Mouse (Mus musculus): ENCODE measurements around the gene Prickle1. TPM values are rescaled to one million over a fixed set of nuclear protein-coding genes. Genes with fewer than 3 reads are reported as not detected.

The Prickle1 gene
- total RNA-seq, 1 experiment from 2014 or later = 22.2 TPM

DNA sequence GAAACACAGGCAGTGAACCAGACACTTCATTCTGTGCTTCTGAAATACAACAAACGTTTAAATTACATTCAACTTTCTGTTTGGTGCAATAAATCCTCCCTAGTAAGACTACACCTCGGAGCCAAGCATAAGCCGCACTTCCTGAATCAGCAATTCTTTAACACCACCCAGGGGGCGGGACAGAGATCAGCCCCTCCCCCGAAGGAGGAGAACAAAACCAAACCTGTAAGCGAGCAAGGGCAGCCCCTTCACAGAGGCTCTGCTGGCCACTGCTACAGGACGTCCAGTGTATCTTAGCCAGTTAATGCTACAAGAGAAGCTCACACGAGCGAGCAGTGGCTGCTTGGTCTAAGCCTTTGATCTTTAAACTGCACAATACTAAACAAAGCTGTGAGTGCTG is 43.5 kb downstream of the Prickle1 start:
- DNase-seq = peak; percentile 87

DNA sequence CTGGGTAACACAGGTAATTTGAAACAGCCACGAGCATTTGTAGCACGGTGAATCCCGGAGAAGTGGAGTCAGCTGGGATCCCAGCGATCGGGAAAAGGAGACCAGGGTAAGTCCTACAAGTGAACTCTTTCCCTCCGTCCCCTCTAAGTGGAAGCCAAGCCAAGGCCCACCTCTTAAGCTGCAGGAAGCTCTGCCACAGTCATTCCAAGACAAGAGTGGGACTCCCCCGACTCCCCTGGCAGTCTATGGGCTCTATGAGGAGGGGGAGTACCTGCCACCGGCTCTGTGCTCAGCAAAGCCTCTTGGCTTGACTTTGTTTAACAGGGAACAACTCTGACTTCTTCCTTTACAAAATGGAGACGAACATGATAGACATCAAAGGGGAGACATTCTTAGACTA is 47.4 kb downstream of the Prickle1 start:
- no peak for DNase-seq

DNA sequence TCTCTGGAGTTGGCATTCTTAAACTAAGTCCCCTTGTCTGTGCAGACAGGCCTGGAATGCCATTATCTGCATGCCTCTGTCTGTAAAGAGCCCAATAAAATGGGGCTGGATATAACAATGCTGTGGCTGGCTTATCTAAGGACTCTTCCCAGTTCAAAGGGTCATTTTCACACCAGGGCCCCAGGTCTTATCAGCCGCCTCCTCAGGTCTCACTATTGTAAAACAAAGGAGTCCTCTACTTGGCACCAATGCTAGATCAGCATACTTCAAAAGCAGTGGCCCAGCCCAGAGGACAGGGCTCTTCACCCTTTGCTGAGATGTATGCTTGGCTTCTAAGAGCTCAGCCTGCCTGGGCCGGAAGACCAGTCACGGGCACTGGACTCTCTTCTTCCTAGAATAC is 56.3 kb downstream of the Prickle1 start:
- DNase-seq = no peak

DNA sequence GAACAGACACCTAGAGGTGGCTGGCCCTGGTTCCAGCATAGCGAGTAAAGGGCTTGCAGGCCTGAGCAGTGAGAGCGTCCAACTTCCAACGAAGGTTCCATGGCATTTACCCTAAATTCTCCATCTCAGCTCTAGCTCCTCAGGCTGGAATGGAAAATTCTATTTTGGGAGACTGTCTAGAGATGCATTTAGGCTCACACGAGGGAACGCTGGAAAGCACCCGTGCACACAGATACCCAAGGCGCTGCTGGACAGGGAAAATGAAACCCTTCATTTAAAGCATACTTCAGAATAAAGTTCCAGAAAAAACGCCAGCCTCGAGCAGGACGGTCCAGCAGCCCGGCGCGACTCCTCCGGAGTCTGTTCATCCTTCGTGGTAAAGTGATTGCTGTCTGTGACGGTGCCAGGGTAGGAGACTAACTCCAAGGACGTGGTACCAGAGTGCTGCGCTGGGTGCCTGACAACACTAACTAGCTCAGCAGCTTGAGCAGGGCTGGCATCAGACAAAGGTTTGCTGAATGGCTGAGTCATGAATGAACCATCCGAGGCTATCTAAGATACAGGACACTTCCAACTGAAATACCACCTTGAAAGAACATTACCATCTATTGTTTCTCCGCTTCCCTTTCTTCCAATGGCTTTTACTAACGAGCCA is 57.0 kb downstream of the Prickle1 start:
- peak; percentile 40 for DNase-seq

DNA sequence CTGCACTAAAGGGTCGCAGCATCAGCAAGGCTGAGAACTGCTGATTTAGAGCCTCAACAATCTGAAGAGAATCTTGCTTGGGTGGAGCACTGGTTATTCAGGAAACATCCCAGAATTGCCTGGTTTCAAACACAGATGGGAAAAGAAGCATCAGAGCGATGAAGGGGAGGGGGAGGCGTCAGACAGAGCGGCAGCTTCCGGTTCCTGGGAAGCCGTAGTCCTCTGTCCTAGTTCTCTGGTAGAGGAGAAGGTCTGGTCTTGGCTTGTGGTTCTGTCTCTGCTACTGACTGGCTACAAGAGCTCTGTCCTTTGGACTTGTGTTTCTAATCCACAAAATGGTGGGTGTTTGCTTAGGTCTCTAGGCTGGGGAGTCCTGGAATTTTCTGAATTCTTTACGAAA is 57.9 kb downstream of the Prickle1 start:
- no peak for DNase-seq

DNA sequence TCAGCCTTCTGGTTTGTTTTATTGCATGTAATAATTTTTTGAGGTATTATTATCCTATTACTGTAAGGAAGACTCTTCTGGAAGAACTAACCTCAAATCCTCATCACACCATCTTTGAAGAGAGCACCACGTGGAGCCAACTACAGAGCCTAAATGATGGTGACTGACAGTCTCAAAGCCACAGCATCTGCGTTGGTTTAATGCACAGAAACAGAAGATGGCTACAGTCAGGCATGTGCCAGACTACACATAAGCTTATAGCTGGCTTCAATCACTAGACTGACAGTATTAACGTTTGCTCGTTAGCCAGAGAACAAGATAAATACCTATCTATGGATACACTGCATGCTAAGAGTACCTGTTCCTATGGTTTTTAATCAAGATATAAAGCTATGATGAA is 59.5 kb downstream of the Prickle1 start:
- DNase-seq = no peak

DNA sequence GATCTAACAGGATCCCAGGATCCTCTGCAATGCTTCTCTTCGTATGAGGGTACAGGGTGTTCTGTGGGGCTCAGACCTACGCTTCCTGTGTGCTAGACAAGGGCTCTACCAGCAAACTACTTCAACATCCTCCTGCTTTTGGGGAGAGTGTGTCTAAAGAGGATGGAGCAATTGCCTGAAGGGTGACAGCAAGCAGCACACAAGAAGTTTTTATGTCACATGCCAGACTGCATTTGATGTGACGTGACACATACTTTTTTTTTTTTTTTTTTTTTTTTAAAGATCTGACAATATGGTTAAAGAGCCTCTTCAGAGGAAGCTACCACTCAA is 65.0 kb downstream of the Prickle1 start:
- no peak for DNase-seq

DNA sequence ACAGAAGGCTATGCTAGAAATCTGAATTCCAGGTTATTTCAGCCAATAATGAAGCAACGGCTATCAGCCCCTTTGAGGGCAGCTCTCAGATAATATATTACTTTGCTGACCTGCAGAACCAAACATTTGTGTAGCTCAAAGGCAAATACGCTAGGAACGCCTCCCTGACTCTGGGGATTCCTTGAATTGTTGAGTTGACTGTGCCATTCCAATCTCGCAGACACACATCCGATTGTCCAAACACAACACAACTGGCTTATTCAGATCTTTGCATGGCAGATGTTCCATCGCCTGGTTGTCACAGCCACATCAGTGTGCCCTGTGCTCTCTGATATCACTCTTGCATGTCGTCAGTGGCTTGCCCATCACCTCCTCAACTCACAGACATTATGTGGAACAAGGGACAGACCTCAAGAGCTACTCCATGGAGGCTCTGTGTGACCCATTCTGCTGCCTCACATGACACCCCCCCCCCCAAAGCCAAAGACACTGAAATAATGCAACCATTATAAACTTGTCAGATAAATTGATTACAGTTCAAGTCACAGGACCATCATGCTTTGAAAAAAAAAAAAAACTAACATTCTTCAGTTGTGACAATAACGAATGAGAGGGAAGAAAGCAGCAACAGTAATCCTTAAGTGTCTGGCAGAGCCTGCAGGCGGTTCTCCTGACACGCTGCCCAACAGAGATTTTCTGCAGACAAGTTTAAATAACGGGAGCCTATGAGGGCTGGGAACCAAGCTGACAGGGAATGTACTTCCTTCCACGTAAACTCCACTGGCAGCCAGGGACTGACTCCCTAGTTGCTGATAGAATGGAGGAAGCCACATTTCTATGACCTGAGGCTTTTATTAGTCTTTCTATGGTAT is 65.6 kb downstream of the Prickle1 start:
- no peak for DNase-seq

DNA sequence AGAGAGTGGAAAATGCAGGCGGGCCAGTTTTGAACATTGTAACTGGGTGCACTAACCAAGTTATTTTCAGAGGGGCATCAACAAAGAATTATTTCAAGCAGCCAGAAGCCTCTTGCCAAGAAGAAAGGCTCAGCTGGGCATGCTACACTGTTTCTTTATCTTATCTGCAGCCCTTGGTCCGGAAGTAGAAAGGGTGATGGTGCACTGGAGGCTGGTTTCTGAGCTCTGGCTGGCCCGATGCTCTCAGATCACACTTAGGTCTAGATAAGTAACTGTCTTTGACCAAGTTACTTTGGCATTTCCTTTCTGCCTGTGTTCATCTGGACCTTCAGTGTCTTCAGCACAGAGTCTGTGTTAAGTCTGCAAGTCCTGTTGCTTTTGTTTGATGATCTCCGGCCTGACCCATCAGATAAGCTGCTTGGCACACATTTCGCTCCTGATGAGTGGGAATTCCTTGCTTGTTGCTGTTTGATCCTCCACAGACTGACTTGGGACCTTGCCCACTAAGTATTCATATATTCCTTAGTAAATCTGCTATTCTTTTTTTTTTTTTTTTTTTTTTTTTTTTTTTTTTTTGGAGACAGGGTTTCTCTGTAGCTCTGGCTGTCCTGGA is 70.3 kb downstream of the Prickle1 start:
- no peak for DNase-seq

DNA sequence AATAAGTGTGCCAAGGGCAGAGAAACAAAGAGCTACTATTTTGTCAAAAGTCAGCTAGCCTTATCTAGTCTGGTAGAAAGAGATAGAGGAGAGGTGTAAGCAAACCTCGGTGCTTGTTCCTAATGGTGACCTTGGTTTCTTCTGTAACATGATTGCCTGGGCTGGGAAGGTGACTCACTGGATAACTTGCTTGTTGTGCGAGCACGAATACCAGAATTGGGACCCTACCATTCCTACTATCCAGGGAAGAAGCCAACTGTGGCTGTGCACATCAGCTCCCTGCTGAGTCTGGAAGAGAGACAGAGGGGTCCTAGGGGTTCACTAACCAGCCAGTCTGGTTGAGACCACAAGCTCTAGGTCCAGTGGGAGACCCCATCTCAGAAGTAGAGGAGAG is 73.9 kb downstream of the Prickle1 start:
- DNase-seq = no peak

DNA sequence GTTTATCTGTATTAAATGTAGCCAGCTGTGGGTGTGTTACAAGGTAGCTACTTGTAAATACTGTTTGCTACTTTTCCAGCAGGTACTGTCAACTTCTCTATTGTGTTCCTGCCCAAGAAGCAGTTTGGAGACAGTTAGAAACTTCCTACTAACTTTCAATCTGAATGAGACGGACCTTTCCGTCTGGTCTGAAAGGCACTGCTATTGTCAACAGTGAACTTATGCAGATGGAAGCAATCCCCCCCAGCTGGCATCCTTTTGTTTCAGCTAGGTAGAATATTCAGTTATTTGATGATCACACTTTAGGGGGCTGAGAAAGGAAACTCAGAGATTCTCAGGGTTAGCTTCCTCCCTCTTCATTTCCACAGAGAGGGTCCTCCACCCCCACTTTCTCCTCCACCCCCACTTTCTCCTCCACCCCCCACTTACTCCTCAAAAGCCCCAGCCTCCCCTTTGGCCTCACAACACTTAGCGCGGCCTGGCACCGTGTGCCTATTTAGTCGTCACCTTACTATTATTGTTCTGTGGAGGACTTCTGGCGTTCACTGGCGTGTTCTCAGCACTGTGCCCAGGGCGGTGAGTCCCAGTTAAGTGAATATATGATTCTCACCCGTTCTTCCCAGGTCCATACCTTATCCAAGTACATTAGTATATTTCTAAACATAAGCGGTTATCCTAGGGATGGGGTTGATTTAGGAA is 74.5 kb downstream of the Prickle1 start:
- no peak for DNase-seq

DNA sequence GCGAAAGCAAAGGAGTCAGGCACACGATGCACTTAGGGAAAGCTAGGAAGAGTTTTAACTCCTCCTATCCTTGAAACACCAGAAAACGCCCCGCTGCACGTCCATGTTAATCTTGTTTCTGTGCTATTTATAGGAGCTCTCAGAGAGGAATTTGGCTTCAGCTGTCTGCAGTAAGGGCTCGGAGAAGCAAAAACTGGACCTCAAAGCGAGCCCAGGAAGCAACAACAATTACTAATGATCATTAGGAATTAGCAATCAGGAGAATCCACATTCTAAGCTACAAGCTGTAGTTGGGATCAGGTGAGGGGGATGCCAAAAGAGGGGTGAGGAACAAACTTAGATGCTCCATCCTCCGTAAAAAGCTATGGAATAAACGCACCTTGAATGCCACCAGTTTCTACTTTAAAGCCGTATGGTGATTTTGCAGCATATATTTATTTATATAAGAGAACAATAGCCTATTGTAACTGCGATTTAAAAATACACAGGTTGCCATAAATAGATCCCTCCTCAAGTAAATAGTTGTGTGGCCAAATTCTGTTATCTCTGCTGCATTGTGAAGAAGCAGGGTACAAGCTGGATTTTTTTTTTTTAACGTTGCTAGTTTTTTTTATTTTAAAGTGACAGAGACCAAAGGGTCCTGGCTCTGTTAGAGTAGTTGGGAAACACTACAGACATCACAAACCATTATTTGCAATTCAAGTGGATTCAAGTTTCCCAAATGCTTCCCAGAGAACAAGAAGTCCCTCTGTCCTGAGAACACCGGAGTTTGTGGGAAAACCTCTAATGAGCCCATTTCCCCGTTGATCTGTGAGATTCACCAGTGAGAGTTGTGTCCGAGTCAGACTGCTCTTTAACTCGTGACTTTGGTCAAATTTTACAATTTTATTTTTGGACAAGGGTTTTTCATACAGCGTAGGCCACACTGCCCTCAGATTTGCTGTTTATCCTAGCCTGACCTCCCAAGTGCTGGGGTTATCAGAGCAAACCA is 75.6 kb downstream of the Prickle1 start:
- peak; percentile 50 for DNase-seq

DNA sequence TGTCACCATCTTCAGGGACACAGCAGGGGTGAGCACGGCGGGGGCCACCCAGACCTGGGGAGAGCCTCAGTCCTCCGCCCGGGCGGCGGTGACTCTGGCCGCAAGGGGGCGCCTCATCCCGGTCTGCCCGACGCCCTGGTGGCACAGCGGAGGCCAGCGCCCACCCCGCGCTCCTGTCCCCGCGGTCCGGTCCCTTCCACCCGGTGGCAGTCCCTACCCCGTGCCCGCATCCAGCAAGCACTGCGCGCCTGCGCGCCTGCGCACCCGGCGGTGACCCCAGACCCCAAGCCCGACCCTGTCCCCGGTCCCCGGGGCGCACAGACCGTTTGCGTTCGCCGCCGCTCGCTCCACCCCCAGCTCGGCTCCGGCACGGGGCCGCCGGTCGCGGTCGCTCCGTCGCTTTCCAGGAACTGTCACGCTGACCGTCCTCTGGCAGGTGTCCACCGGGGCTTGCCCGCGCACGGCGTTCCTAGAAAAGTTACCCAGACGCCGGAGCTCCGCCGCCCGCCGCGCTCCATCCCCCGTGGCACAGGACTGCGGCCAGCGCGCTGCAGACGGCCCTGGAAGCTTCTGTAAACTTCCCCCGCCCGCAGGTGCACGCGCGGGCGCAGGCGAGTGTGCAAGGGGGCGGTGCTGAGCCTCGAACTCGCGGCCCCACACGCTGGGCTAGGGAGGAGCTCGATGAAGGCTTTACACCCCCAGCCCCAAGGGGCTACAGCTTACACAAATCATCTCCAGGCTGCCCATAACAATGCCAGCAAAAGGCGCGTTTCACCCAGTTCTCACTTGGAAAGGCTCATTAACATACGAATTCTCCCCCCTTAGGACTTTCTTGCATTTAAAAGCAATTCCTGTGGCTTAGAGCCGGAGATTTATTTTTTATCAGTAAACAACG is 76.5 kb downstream of the Prickle1 start:
- DNase-seq = peak; percentile 95

DNA sequence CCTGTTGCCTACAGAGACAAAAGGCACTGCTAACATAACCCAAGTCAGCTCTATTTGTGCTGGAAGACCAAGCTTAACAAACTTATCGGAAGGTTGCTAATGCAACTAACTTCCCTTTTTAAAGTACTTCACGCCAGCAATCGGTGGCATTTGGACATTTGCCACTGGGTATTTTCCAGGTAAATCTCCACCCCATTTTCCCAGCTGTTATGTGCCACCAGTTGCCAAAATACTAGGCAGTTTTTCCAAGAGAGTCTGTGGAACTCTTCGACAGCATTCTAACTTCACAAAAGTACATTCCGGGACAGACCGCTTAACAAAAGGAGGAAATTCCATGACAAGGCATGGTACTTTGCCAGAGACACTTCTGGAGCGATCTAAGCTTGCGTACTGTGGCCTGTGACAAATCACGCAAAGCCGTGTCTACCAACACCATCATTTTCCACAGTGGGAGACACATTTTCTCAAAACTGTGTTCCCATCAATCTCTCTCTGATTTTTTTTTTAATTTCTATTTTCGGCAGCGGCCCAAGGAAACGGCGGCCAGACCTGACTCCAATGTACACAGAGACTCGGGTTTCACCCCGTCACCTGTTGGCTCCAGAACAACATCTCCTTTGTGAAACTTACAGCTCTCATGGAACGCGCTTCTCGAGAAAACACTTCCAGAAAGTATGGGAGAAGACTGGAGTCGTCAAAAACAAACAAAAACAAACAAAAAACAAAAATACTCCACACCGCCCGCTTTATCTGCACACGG is 77.4 kb downstream of the Prickle1 start:
- DNase-seq = peak; percentile 38

DNA sequence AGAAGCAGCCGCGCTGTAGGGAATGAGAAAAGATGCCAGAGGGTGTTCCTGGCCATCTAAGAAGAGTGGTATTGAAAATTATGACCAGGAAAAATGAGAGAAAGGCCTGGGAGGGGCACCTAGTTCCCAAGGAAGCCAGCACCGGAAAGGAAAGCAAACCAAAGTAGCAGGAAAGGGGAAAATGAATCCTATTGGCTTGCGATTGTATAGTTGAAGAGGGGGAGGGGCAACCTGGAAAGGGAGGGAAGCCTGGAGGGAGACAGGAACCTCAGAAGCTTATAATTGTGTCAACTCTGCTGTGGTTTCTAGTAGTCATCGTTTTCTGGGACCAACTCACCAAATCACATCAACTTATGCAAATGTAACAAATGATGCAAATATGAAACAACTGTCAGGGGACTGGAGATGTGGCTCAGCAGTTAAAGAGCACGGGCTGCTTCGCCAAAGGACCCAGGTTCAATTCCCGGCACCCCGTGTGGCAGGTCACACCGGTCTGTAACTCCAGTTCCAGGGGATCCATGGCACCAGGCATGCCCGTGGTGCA is 78.6 kb downstream of the Prickle1 start:
- DNase-seq = no peak

DNA sequence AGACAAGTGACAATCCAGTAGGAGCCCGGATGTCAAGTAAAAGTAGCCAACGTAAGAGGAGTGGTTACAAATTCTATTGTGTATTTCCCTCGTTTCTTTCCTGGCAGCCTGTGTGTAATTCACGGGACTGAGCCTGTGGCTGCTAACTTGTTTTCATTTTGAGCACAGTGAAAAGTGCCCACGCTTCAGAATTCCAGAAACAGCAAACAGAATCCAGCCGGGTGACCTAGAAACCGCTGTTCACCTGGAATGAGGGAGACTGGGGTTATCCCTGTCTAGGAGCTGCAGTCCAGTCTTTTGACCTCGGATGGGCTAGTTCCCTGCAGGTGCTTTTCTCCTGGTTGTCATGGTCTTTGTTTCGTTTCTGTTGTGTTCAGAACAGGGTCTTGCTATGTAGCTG is 80.4 kb downstream of the Prickle1 start:
- DNase-seq = no peak

DNA sequence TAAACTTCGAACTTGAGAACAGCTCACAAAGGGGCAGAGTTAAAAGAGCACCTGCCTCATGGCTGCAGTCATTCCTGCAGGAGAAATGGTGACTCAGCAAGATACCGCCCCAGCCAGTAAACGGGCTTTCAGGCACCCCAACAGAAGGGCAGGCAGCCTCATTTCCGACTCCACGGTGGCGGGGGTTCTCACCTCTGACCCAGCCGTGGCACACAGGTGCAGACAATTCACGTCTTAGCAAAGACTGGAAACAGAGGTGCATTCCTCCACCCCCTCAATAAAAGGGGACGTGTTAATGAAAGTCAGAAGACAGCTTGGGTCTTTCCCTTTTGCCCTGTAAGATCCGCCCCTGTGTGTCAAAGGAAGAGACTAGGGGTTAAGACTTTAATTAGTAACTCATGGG is 81.8 kb downstream of the Prickle1 start:
- peak; percentile 34 for DNase-seq

DNA sequence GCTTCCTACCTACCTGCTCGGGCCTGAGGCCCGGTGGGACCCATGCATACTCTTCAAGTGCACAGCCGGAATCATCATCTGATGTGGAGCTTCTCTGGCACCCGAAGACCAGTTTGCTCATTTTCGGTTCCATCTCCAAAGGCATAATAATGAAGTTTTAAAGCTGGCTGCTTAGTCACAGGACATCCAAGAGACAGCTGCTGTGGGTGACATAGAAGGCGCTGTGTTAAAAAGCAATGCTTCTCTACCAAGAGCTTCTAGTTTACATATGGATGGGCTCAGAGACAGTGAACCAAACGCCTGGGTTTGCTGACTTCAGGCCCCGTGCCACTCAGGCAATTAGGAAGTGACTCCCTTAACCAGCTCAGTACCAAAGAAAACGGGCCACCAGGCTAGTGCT is 83.3 kb downstream of the Prickle1 start:
- DNase-seq = no peak

DNA sequence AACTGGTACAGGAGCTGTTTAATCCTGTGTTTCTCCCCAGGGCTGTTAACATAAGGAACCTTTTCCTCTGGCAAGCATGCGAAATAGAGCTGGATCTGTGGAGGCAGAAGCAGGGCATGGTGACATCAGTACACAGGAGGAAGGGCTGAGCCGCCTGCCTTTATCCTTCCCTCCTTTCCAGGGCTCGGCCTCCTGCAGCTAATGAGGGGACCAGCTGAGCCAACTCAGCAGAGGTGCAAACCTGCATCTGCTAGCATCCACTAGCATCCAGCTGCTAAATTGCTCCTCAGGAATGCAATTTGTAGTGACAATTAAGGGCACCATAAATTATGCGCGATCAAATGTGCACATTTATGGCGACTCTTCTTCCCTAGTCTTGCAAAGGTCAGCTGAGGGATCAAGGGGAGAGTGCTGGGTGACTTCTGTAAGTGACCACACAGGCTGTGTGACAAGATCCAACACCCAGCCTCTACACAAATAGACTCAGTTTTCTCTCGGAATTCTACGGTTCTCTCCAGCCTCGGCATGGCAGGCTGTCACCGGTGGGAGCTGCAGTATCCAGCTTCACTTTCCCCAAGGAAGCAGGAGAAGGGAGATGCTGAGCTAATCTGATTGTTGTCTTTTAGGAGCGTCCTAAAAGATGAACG is 84.9 kb downstream of the Prickle1 start:
- no peak for DNase-seq
